Mouse (Mus musculus) large intestine, adult 2 months (tissue): ENCODE measurements at regions not wholly inside any gene's neighbourhood (a gene's known extent, or its start where the extent isn't known, plus 50 kb on each side); places are given as distances from the start of the nearest gene placed in this dataset.

Experiments used
- DNase-seq: peaks from one replicate; pipeline ENCODE4 v3.0.0-alpha.2; 2012; ENCODE audit warnings: low read depth, low spot score
- WGBS: fragments of 180-500 bp; shearing (Covaris S2); methylation state at CpG from one replicate; pipeline ENCODE4 v1.1.7; 2018; 5-methylcytosine and 5-hydroxymethylcytosine counted together

GRCm38 (mm10) chr2:128361436-128361835 lies 229.6 kb upstream of the Spdye4c start:
- WGBS, result 77% methylated on average over 1 of the region's 1 CpGs
- DNase-seq, result no peak

GRCm38 (mm10) chr2:128364161-128364560 lies 226.8 kb upstream of the Spdye4c start:
- 3% methylated on average over 14 of the region's 14 CpGs for WGBS
- peak; percentile 80 for DNase-seq

- whole genome bisulfite sequencing, result 63% methylated on average over 3 of the region's 3 CpGs
- DNase-seq, result no peak
These were observed 226.0 kb upstream of the Spdye4c start for GRCm38 (mm10) chr2:128365004-128365403.

GRCm38 (mm10) chr2:128365775-128366174 lies 225.2 kb upstream of the Spdye4c start:
- WGBS, result 90% methylated on average over 2 of the region's 2 CpGs
- DNase-seq, result no peak

- 85% methylated on average over 14 of the region's 14 CpGs for WGBS
- no peak for DNase-seq
These were observed 223.5 kb upstream of the Spdye4c start for GRCm38 (mm10) chr2:128367266-128368150.

- no peak for DNase-seq
- 68% methylated on average over 7 of the region's 7 CpGs for WGBS
These were observed 222.3 kb upstream of the Spdye4c start for GRCm38 (mm10) chr2:128368534-128369273.

- no peak for DNase-seq
- WGBS, result 57% methylated on average over 10 of the region's 10 CpGs
These were observed 220.2 kb upstream of the Spdye4c start for GRCm38 (mm10) chr2:128370821-128371220.

- no peak for DNase-seq
- 87% methylated on average over 13 of the region's 13 CpGs for WGBS
These were observed 218.8 kb upstream of the Spdye4c start for GRCm38 (mm10) chr2:128372204-128372603.

- 64% methylated on average over 12 of the region's 12 CpGs for WGBS
These were observed 217.4 kb upstream of the Spdye4c start for GRCm38 (mm10) chr2:128373363-128374252.

GRCm38 (mm10) chr2:128374253-128374566 lies 216.8 kb upstream of the Spdye4c start:
- WGBS, result 88% methylated on average over 2 of the region's 2 CpGs
- DNase-seq, result no peak

More at GRCm38 (mm10) chr2:128373363-128374252, 217.4 kb upstream of the Spdye4c start:
- DNase-seq, result no peak

GRCm38 (mm10) chr2:128374926-128375325 lies 216.1 kb upstream of the Spdye4c start:
- 94% methylated on average over 5 of the region's 5 CpGs for WGBS
- no peak for DNase-seq

- DNase-seq, result no peak
- WGBS, result 85% methylated on average over 3 of the region's 3 CpGs
These were observed 215.2 kb upstream of the Spdye4c start for GRCm38 (mm10) chr2:128375827-128376226.

- no peak for DNase-seq
- 60% methylated on average over 6 of the region's 6 CpGs for WGBS
These were observed 213.8 kb upstream of the Spdye4c start for GRCm38 (mm10) chr2:128377176-128377575.

GRCm38 (mm10) chr2:128377680-128378079 lies 213.3 kb upstream of the Spdye4c start:
- 35% methylated on average over 10 of the region's 10 CpGs for WGBS
- no peak for DNase-seq

- WGBS, result 76% methylated on average over 7 of the region's 7 CpGs
These were observed 212.6 kb upstream of the Spdye4c start for GRCm38 (mm10) chr2:128378456-128378855.

GRCm38 (mm10) chr2:128379151-128379550 lies 211.9 kb upstream of the Spdye4c start:
- no peak for DNase-seq
- 73% methylated on average over 8 of the region's 8 CpGs for WGBS

More at GRCm38 (mm10) chr2:128378456-128378855, 212.6 kb upstream of the Spdye4c start:
- no peak for DNase-seq

GRCm38 (mm10) chr2:128379554-128379953 lies 211.5 kb upstream of the Spdye4c start:
- WGBS, result 52% methylated on average over 8 of the region's 8 CpGs
- DNase-seq, result no peak

GRCm38 (mm10) chr2:128380581-128380980 lies 210.4 kb upstream of the Spdye4c start:
- 26% methylated on average over 7 of the region's 7 CpGs for whole genome bisulfite sequencing
- no peak for DNase-seq

GRCm38 (mm10) chr2:128381684-128382205 lies 209.3 kb upstream of the Spdye4c start:
- no peak for DNase-seq
- 81% methylated on average over 5 of the region's 5 CpGs for WGBS

- 68% methylated on average over 4 of the region's 4 CpGs for WGBS
- DNase-seq, result no peak
These were observed 208.5 kb upstream of the Spdye4c start for GRCm38 (mm10) chr2:128382473-128382872.
